Mouse (Mus musculus) forebrain, postnatal 0 days (tissue): ENCODE measurements around the gene 1700037H04Rik. TPM values are rescaled to one million over a fixed set of nuclear protein-coding genes. Genes with fewer than 3 reads are reported as not detected.

Experiments used
- ATAC-seq: fragments of 200-750 bp; cut with Nextera tagmentation; 2 replicates; pipeline ENCODE4 v1.8.0; 2017; ENCODE audit warnings: mild to moderate bottlenecking, moderate library complexity
- DNase-seq: peaks from one replicate; pipeline ENCODE4 v3.0.0-alpha.2; 2015
- H3K27ac ChIP-seq: fragments of 300-500 bp; sonication (generic); 2 replicates; pipeline ENCODE4 v1.5.1; 2014; ENCODE audit warnings: low read depth, mild to moderate bottlenecking, antibody characterized with exemption, low read length, moderate library complexity, mixed read lengths
- H3K27me3 ChIP-seq: fragments of 300-500 bp; sonication (generic); 2 replicates; pipeline ENCODE4 v1.6.1; 2014; ENCODE audit warnings: mild to moderate bottlenecking, low read length, mixed read lengths; ENCODE audit not compliant: insufficient read depth
- H3K36me3 ChIP-seq: fragments of 300-500 bp; sonication (generic); 2 replicates; pipeline ENCODE4 v1.6.1; 2014; ENCODE audit warnings: mild to moderate bottlenecking, moderate library complexity; ENCODE audit not compliant: insufficient read depth
- H3K4me1 ChIP-seq: fragments of 300-500 bp; sonication (generic); 2 replicates; pipeline ENCODE4 v1.6.1; 2014; ENCODE audit warnings: antibody characterized with exemption; ENCODE audit not compliant: insufficient read depth
- H3K4me2 ChIP-seq: fragments of 300-500 bp; sonication (generic); 2 replicates; pipeline ENCODE4 v1.6.1; 2014; ENCODE audit warnings: low read depth, mild to moderate bottlenecking, moderate library complexity
- H3K4me3 ChIP-seq: fragments of 300-500 bp; sonication (generic); 2 replicates; pipeline ENCODE4 v1.5.1; 2014; ENCODE audit warnings: low read depth, low read length, mixed read lengths
- H3K9ac ChIP-seq: fragments of 300-500 bp; sonication (generic); 2 replicates; pipeline ENCODE4 v1.6.1; 2014; ENCODE audit warnings: mild to moderate bottlenecking
- H3K9me3 ChIP-seq: fragments of 300-500 bp; sonication (generic); 2 replicates; pipeline ENCODE4 v1.6.1; 2016; ENCODE audit warnings: low read length
- CTCF ChIP-seq: sonication (generic); IDR thresholded peaks from 2 replicates; pipeline ENCODE4 v1.5.1; 2016; ENCODE audit warnings: antibody characterized with exemption, control low read depth, low read depth
- WGBS: fragments of 180-500 bp; shearing (Covaris S2); extraction: QIAGEN DNeasy Blood & Tissue Kit; methylation state at CpG from one replicate; pipeline ENCODE4 v1.1.7; 2014; 5-methylcytosine and 5-hydroxymethylcytosine counted together
- polyA plus RNA-seq: library from polyadenylated mRNA; unstranded; fragments of >200 nt; fragmentation: Nextera tagmentation; extraction: Ambion mirVana; gene quantifications from 2 replicates; pipeline ENCODE4 v1.2.1, GENCODE M21; 2015
- total RNA-seq: library from RNA; depleted of rRNA; stranded (reverse); fragments of >200 nt; gene quantifications from 2 replicates; pipeline ENCODE4 v1.2.3, GENCODE M21; 2014

Gene 1700037H04Rik
- total and polyA plus RNA-seq, 2 experiments from 2014 or later: 94.0 to 95.0 TPM

DNA sequence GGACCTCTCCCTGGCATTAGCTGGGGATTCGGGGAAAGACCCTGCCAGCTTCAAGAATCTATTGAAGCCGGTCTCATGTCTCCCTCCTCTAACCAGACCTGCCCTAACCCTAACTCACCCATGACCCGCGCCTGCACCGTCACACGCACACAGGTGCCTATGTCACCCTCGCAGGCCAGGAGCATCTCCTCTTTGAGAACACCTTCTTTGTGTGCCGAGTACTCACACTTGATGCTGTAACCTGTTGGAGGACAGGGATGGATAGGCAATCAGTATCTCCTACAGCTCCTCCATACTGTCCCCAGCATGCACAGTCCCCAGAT, 12.9 kb downstream of the 1700037H04Rik start:
- WGBS: 96% methylated on average over 8 of the region's 8 CpGs
- Histone ChIP-seq H3K27ac (no peak overlapping the region), H3K36me3 (peaks cover 79% of the 10 kb centered on the region), H3K4me2 (no peak overlapping the region), H3K9me3 (no peaks in the 10 kb centered on the region), H3K4me1 (no peaks in the 10 kb centered on the region), H3K27me3 (no peaks in the 10 kb centered on the region), H3K4me3 (no peak overlapping the region), H3K9ac (no peak overlapping the region)
- TF ChIP-seq CTCF: no peak
- DNase-seq (no peak), ATAC-seq (no peak)

GRCm38 (mm10) chr2:131146193-131147042, 13.5 kb downstream of the 1700037H04Rik start:
- WGBS: 93% methylated on average over 21 of the region's 21 CpGs
- Histone ChIP-seq H3K4me2 (no peak overlapping the region), H3K4me1 (no peaks in the 10 kb centered on the region)

GRCm38 (mm10) chr2:131145536-131145935, 14.3 kb downstream of the 1700037H04Rik start:
- H3K4me2 ChIP-seq: no peak overlapping the region
- DNase-seq (no peak), ATAC-seq (no peak)
- H3K36me3 ChIP-seq: peaks cover 66% of the 10 kb centered on the region
- no peaks in the 10 kb centered on the region for H3K27me3 ChIP-seq
- H3K9ac ChIP-seq: no peak overlapping the region
- no peaks in the 10 kb centered on the region for H3K4me1 ChIP-seq
- no peak overlapping the region for H3K4me3 ChIP-seq
- H3K9me3 ChIP-seq: no peaks in the 10 kb centered on the region
- WGBS: 94% methylated on average over 2 of the region's 2 CpGs
- TF ChIP-seq CTCF: no peak
- no peak overlapping the region for H3K27ac ChIP-seq

More at GRCm38 (mm10) chr2:131146193-131147042, 13.5 kb downstream of the 1700037H04Rik start:
- H3K4me3 ChIP-seq: no peak overlapping the region
- TF ChIP-seq CTCF: no peak
- no peaks in the 10 kb centered on the region for H3K27me3 ChIP-seq
- H3K9me3 ChIP-seq: no peaks in the 10 kb centered on the region
- no peak for DNase-seq
- no peak for ATAC-seq
- H3K36me3 ChIP-seq: peaks cover 75% of the 10 kb centered on the region
- H3K9ac ChIP-seq: no peak overlapping the region
- H3K27ac ChIP-seq: no peak overlapping the region

- H3K27ac ChIP-seq: no peak overlapping the region
- H3K9me3 ChIP-seq: no peaks in the 10 kb centered on the region
- no peak overlapping the region for H3K4me2 ChIP-seq
- ATAC-seq (no peak), DNase-seq (no peak)
- no peak overlapping the region for H3K9ac ChIP-seq
- H3K36me3 ChIP-seq: peaks cover 62% of the 10 kb centered on the region
- no peaks in the 10 kb centered on the region for H3K27me3 ChIP-seq
- no peak overlapping the region for H3K4me3 ChIP-seq
- no peaks in the 10 kb centered on the region for H3K4me1 ChIP-seq
- TF ChIP-seq CTCF: no peak
- 79% methylated on average over 13 of the region's 13 CpGs for WGBS
Measured at GRCm38 (mm10) chr2:131145121-131145520, 14.8 kb downstream of the 1700037H04Rik start.

- H3K4me2 ChIP-seq: no peak overlapping the region
- no peak for DNase-seq
- H3K4me3 ChIP-seq: no peak overlapping the region
- no peaks in the 10 kb centered on the region for H3K9me3 ChIP-seq
- no peak overlapping the region for H3K9ac ChIP-seq
- no peak overlapping the region for H3K27ac ChIP-seq
- ATAC-seq: no peak
- TF ChIP-seq CTCF: no peak
- H3K27me3 ChIP-seq: no peaks in the 10 kb centered on the region
- H3K4me1 ChIP-seq: no peaks in the 10 kb centered on the region
- 65% methylated on average over 22 of the region's 22 CpGs for WGBS
- peaks cover 45% of the 10 kb centered on the region for H3K36me3 ChIP-seq
Measured at GRCm38 (mm10) chr2:131143007-131143780, 16.7 kb downstream of the 1700037H04Rik start.

GRCm38 (mm10) chr2:131142592-131142991, 17.3 kb downstream of the 1700037H04Rik start:
- WGBS: 39% methylated on average over 18 of the region's 18 CpGs
- Histone ChIP-seq H3K4me2 (no peak overlapping the region), H3K4me3 (no peak overlapping the region), H3K27me3 (no peaks in the 10 kb centered on the region), H3K9ac (no peak overlapping the region), H3K4me1 (no peaks in the 10 kb centered on the region), H3K27ac (no peak overlapping the region), H3K9me3 (no peaks in the 10 kb centered on the region), H3K36me3 (peaks cover 39% of the 10 kb centered on the region)
- peak; percentile 38; the same call in 1 of the 2 replicates for ATAC-seq
- peak; percentile 26 for DNase-seq
- TF ChIP-seq CTCF: peak; percentile 67
